Mouse (Mus musculus) heart, adult 2 months (tissue): ENCODE measurements at regions not wholly inside any gene's neighbourhood (a gene's known extent, or its start where the extent isn't known, plus 50 kb on each side); places are given as distances from the start of the nearest gene placed in this dataset.

Source experiments
- DNase-seq, 2 experiments: peaks; one replicate each; pipeline ENCODE4 v3.0.0; 2021
- H3K27ac ChIP-seq: fragments of 200-600 bp; 2 replicates; pipeline ENCODE4 v1.8.1; 2022
- H3K27me3 ChIP-seq: fragments of 200-500 bp; 2 replicates; pipeline ENCODE4 v1.6.1; 2012; ENCODE audit warnings: mild to moderate bottlenecking, low read length, inconsistent platforms, mixed read lengths; ENCODE audit not compliant: control insufficient read depth, insufficient read depth
- H3K36me3 ChIP-seq: fragments of 200-500 bp; 2 replicates; pipeline ENCODE4 v1.6.1; 2012; ENCODE audit warnings: low read length, inconsistent platforms; ENCODE audit not compliant: control insufficient read depth, insufficient read depth
- H3K4me1 ChIP-seq: fragments of 200-500 bp; 2 replicates; pipeline ENCODE4 v1.6.1; 2011; ENCODE audit warnings: low read length; ENCODE audit not compliant: control insufficient read depth, insufficient read depth
- H3K4me3 ChIP-seq: fragments of 200-600 bp; 2 replicates; pipeline ENCODE4 v1.8.1; 2022
- H3K79me2 ChIP-seq: fragments of 200-500 bp; replicated peaks from 2 replicates; pipeline ENCODE4 v1.6.1; 2012; ENCODE audit warnings: mild to moderate bottlenecking, inconsistent platforms, low read length, moderate library complexity, mixed read lengths; ENCODE audit not compliant: control insufficient read depth, insufficient read depth
- H3K9ac ChIP-seq: fragments of 200-500 bp; 2 replicates; pipeline ENCODE4 v1.6.1; 2012; ENCODE audit warnings: low read depth, mild to moderate bottlenecking, control low read depth, inconsistent platforms, low read length, mixed read lengths
- CTCF ChIP-seq: fragments of 200-600 bp; IDR thresholded peaks from 2 replicates; pipeline ENCODE4 v1.8.1; 2022; ENCODE audit warnings: antibody characterized with exemption, mild to moderate bottlenecking, moderate library complexity
- EP300 ChIP-seq: fragments of 200-500 bp; IDR thresholded peaks from 2 replicates; pipeline ENCODE4 v1.6.1; 2011; ENCODE audit warnings: low read depth, low read length, control low read depth; ENCODE audit not compliant: insufficient read depth
- POLR2A ChIP-seq: fragments of 200-500 bp; IDR thresholded peaks from 2 replicates; pipeline ENCODE4 v1.6.1; 2011; ENCODE audit warnings: mild to moderate bottlenecking, low read depth, low read length, control low read depth; ENCODE audit not compliant: insufficient read depth
- WGBS: fragments of 180-500 bp; shearing (Covaris S2); methylation state at CpG from one replicate; pipeline ENCODE4 v1.1.7; 2018; 5-methylcytosine and 5-hydroxymethylcytosine counted together
- intact Hi-C: fragments of 180-260 bp; cut with DNase I; formaldehyde crosslinking; loops from one replicate; pipeline ENCODE4 v1.15.1; 2025

GRCm38 (mm10) chr1:28045695-28046094 is 734.4 kb downstream of the Gm597 start:
- Histone ChIP-seq H3K27me3 (no peaks in the 10 kb centered on the region), H3K79me2 (no peaks in the 10 kb centered on the region), H3K36me3 (no peaks in the 10 kb centered on the region), H3K4me3 (no peak overlapping the region), H3K4me1 (no peaks in the 10 kb centered on the region), H3K9ac (no peak overlapping the region), H3K27ac (no peak overlapping the region)
- intact Hi-C loops = no loop called here
- WGBS = 75% methylated on average over 1 of the region's 1 CpGs
- no peak for DNase-seq
- TF ChIP-seq POLR2A (no peak), CTCF (no peak), EP300 (no peak)

DNA sequence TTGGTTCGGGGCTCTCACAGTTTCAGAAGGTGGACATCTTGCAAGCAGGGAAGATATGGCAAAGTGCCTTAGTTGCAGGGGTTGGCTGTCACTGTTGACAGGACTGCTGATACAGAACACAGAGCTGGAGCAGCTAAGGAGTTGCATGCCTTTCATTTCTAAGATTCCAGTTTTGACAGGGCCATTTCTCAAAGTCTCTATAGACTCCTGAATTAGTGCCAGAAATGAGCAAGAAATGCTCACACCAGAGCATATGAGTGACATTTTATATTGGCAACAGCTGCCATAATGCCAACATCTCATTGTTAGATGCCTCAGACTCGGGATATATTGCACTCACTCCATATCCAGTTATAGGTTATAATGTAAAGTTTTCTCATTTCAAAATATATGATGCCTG is 754.3 kb downstream of the Gm597 start:
- H3K27me3 ChIP-seq = no peaks in the 10 kb centered on the region
- H3K9ac ChIP-seq = no peak overlapping the region
- DNase-seq = no peak
- H3K36me3 ChIP-seq = no peaks in the 10 kb centered on the region
- TF ChIP-seq EP300 = no peak
- no peak for TF ChIP-seq CTCF
- TF ChIP-seq POLR2A = no peak
- no peaks in the 10 kb centered on the region for H3K4me1 ChIP-seq
- 29% methylated on average over 2 of the region's 2 CpGs for WGBS
- H3K4me3 ChIP-seq = no peak overlapping the region
- no peaks in the 10 kb centered on the region for H3K79me2 ChIP-seq
- no peak overlapping the region for H3K27ac ChIP-seq
- intact Hi-C loops = loop anchor here (2.0 kb wide), 1 partner anchor 41 kb away; no protein-coding TSS in a partner anchor

GRCm38 (mm10) chr1:27998434-27998833 is 781.6 kb downstream of the Gm597 start:
- 71% methylated on average over 4 of the region's 4 CpGs for WGBS
- no peak for TF ChIP-seq EP300
- no peak for TF ChIP-seq POLR2A
- no peak for TF ChIP-seq CTCF
- no peaks in the 10 kb centered on the region for H3K4me1 ChIP-seq
- no peaks in the 10 kb centered on the region for H3K27me3 ChIP-seq
- no peak for DNase-seq
- H3K27ac ChIP-seq = no peak overlapping the region
- no peak overlapping the region for H3K4me3 ChIP-seq
- intact Hi-C loops = no loop called here
- H3K79me2 ChIP-seq = no peaks in the 10 kb centered on the region
- no peaks in the 10 kb centered on the region for H3K36me3 ChIP-seq
- no peak overlapping the region for H3K9ac ChIP-seq

GRCm38 (mm10) chr1:27963369-27963768 is 816.7 kb downstream of the Gm597 start:
- no peak overlapping the region for H3K27ac ChIP-seq
- TF ChIP-seq CTCF (no peak), EP300 (no peak), POLR2A (no peak)
- intact Hi-C loops = no loop called here
- WGBS = 59% methylated on average over 1 of the region's 1 CpGs
- no peaks in the 10 kb centered on the region for H3K4me1 ChIP-seq
- H3K36me3 ChIP-seq = no peaks in the 10 kb centered on the region
- DNase-seq = no peak
- H3K4me3 ChIP-seq = no peak overlapping the region
- H3K79me2 ChIP-seq = no peaks in the 10 kb centered on the region
- no peak overlapping the region for H3K9ac ChIP-seq
- H3K27me3 ChIP-seq = no peaks in the 10 kb centered on the region
